Mouse (Mus musculus) lung, postnatal 36 days (tissue): ENCODE measurements around the gene Dnmt1.

Experiments used
- DNase-seq: peaks from one replicate; pipeline ENCODE4 v3.0.0; 2022; ENCODE audit warnings: mixed read lengths

Dnmt1 gene

DNA sequence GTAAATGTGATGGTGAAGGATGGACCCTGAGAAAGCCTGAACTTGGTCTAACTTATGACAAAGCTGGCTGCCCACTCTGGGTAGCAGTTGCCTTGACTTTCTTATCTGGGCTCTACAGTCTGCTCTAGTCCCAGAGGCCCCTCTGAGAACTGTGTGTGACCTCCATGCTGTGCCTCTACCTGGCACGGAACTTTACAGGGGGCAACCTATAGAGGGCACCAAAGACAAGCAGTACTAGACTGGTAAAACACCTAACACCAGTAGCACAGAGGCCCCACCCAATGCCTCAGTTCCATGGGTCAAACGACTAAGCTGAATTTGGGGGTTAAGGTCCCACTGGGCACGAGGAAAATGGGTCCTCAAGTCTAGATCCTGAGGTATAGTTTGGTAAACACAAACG, 43.5 kb downstream of the Dnmt1 start:
- peak; percentile 75 for DNase-seq

- peak; percentile 38 for DNase-seq
Measured at GRCm38 (mm10) chr9:20909948-20910347, 49.7 kb downstream of the Dnmt1 start.

GRCm38 (mm10) chr9:20902174-20902491, 57.6 kb downstream of the Dnmt1 start:
- DNase-seq = no peak

- DNase-seq = peak; percentile 78
Measured at GRCm38 (mm10) chr9:20901466-20902173, 58.1 kb downstream of the Dnmt1 start.

- peak; percentile 89 for DNase-seq
Measured at GRCm38 (mm10) chr9:20898511-20899073, 61.1 kb downstream of the Dnmt1 start, which contains the start of gene Eif3g. Gene Eif3g, minus strand, starts transcription at chr9:20898623.

DNA sequence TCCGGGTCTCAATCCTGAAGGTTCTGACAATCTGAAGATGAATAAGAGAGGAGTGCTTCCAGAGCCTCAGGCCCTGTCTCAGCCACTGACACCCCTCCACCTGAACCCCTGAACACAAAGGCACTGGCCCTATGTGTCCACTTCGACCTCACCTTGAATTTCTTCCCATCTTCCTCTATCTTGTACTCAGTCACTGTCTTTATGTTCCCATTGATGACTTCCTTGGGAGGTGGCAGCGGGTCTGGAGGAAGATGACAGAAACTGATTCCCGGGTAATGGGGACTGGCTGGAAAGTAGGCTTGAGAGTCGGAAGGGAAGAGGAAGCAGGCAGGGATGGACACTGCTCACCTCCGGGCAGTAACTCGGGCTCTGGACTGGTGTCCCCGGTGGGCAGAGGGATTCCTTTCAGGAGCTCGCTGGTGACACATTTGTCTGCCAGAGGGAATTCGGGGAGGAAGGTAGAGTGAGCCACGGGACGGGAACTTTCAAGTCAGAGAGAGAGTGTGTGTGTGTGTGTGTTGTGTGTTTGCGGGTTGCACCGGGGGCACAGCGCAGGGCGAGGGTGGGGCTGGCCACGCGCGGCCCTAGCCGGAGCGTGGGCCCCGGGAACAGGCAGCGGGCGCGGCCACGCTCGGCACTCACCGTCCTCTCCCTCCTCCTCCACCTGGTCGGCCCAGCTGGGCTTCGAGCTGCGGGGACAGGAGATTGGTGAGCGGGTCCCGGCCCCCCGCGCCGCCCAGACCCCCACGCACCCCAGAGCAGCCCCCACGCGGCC, 61.8 kb downstream of the Dnmt1 start:
- DNase-seq = no peak

DNA sequence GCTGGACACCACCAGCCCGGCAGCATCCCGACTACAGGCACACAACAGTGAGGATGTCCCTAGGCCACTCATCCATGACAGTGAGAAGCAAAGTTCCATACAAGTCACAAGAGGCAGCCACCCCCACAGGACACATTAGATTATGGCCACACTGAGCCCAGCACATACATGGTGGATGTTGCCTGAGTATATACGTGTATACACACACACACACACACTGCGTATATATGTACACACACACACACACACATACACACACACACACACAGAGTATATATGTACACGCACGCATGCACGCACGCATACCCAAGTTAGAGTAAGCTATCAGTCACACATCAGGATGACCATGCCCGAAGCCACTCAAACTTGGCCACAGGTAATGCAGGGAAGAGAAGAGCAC, 64.3 kb downstream of the Dnmt1 start:
- DNase-seq = no peak

- no peak for DNase-seq
Measured at GRCm38 (mm10) chr9:20894629-20895028, 65.1 kb downstream of the Dnmt1 start.

DNA sequence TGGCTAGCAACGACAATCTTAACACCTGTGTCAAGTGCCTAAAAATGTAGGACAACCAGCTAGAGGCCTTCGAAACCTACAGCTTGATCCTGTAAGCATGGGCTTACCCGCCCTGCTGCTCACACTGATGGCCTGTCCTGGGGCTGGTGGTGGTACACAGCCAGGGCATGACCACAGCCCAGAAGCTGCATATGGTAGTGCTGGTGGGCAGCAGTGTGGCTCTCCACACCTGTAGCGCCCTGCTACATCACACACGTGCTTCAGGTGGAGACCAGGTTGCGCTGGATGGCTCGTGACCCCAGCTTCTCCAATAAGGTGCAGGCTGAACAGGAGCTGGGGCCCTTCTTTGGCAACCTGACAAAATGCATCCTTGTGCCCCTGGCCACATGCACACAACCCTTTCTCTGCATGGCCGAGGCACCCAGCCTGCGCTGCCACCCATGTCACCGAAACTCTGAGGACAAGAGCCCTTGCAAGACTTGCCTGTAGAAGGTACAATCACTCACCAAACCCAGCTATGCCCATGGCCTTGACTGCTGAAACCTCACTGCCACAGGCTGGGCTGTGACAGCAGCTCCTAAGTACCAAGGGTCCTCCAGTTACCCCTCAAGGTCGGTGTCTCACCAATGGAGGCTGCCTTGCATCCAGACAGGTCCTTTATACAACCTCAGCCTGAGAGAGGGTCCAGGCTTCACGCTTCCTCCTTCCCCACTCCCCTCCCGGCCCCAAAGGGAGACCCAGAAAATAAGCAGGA, 65.9 kb downstream of the Dnmt1 start:
- no peak for DNase-seq

GRCm38 (mm10) chr9:20893069-20893468, 66.6 kb downstream of the Dnmt1 start:
- no peak for DNase-seq

DNA sequence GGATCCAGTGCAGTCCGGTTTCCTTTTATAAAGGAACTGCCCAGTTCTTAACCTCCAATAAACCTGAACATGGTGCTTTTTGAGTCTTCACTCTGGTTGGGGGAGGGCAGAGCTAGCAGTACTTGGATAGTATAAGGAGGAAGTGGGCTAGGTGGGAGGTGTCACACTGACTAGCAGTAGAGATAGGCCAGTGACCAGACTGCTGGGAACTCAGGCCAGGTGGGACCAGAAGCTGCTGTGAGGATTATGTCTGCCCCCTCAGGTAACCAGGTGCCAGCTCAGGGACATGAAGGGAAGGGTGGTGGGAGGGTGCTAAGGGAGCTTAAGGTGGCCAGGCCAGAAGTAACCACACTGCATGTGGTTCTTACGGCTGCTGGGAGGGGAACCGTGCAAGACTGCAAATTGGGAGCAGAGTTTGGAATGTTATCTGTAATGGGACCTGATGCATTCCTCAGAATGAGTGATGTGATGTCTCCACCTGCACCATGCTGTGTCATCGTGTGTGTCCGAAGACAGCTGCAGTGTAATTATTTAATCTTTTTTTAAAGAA, 67.5 kb downstream of the Dnmt1 start:
- no peak for DNase-seq

DNA sequence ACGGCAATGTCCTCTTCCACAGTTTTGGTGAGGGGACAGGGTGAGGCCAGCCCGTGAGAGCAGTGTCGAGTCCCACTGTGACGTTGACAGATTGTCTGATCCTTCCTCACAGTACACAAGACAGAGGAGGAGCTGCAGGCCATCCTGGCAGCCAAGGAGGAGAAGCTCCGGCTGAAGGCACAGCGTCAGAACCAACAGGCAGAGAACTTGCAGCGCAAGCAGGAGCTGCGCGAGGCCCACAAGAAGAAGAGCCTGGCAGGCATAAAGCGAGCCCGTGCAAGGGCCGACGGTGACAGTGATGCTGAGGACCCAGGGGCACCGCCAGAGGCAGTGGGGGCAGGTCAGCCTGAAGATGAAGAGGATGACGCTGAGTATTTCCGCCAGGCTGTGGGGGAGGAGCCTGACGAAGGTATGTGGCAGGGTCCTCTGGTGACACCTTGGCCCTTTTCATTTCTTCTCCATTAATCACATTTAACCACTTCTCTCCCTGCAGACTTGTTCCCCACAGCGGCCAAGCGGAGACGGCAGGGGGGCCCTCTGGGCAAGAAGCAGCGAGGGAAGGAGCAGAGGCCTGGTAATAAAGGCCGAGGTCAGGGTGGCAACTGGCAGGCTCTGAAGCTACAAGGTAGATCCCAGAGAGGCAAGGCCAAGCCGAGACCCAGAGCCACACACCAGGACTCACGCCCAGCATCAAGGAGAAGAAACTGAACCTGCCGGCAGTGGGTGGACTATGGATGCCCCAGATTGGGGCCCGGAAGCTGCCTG, 68.2 kb downstream of the Dnmt1 start:
- DNase-seq = no peak

GRCm38 (mm10) chr9:20890411-20890810, 69.3 kb downstream of the Dnmt1 start:
- no peak for DNase-seq

GRCm38 (mm10) chr9:20889185-20890141, 70.2 kb downstream of the Dnmt1 start:
- peak; percentile 27 for DNase-seq

- no peak for DNase-seq
Measured at GRCm38 (mm10) chr9:20888386-20888765, 71.3 kb downstream of the Dnmt1 start.

DNA sequence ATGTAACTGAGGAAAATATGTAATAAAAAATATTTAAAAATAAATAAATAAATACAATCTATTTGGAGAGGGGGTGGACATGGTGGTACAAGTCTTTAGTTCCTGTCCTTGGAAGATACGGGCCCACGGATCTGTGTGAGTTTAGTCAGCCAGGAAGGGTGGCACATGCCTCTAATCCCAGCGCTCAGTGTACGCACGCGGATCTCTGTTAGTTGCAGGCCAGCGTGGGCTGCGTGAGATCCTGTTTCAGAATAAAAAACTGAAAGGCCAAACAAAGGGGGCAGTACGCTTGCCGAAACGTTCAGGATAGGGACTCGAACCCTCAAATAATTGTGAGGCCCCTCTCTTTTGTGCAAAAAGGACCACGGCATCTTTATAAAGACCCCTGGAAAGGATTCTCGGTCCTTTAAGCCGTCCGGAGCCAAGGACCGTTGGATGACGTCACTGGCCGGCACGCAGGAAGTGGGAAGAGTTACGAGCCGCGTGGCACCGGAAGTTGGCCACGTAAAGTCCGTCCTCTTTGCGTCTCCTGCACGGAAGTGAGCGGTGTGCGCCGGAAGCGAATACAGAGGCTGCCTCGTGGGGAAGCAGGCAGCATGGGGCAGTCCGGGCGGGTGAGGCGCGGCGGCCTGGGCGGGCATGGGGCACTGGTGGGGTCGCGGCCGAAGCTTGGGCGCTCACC, 71.8 kb downstream of the Dnmt1 start, which contains the start of gene Ppan:
TSS of gene Ppan (plus strand) at position 472 of the 682 bp plus-strand sequence.
- peak; percentile 98 for DNase-seq

DNA sequence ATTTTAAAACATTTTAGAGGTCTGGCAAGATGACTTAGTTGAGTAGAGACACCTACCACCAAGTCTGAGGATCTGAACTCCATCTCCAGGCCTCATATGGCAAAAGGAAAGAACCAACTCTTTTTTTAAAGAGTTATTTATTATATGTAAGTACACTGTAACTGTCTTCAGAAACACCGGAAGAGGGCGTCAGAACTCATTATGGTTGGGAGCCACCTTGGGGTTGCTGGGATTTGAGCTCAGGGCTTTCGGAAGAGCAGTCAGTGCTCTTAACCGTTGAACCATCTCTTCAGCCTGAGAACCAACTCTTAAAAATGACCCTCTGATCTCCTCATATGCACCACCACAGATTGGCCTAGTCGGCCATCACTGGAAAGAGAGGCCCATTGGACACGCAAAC, 72.5 kb downstream of the Dnmt1 start:
- DNase-seq = no peak

DNA sequence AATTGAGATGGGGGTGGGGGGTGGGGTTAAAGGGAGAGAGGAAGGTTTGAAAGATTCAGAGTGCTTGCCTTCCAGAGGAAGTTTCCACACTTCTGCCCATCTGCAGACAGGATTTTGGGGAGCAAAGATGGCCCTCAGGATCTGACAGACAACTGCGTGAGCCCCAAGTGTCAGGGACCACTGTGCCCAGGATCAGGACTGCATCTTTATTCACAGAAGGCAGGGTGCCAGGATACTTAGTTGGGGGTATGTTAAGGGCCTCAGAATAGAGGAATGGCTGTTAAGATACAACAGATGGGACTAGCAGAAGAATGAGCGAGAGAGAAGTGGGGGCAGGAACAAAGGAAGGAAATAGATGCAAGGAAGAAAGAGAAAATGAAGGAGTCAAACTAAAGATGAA, 73.1 kb downstream of the Dnmt1 start:
- DNase-seq = no peak

GRCm38 (mm10) chr9:20879097-20879792, 80.4 kb downstream of the Dnmt1 start, which contains the start of gene Angptl6:
Gene Angptl6, minus strand, starts transcription at chr9:20879727.
- no peak for DNase-seq

DNA sequence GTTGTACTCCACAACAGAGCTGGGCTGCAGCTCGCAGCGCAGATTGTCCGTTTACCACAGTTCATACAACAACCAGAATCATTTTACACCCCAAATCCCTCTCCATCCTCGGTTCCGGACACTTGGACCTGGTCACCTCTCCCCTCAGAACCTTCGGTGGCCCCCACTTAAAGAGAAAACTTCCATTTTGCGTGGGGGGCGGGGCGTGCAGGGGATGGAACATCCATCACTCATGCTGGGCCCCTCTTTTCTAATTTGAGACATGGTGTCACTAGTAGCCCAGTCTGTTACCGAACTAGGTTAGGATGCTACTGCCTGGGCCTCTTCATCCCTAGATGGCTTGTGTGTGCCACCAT, 81.0 kb downstream of the Dnmt1 start:
- DNase-seq = no peak
